Mouse (Mus musculus) brain, embryonic 18.5 days (tissue): ENCODE data around the gene Itga5.
"Not testable (repeated sequence)": the region's sequence is repeated elsewhere in the genome, so short reads cannot be mapped to it uniquely, and the experiment has no call there.

Experiments used
- DNase-seq: peaks from one replicate; pipeline ENCODE4 v3.0.0-alpha.2; 2012; ENCODE audit warnings: low read depth, low spot score

The Itga5 gene

DNA sequence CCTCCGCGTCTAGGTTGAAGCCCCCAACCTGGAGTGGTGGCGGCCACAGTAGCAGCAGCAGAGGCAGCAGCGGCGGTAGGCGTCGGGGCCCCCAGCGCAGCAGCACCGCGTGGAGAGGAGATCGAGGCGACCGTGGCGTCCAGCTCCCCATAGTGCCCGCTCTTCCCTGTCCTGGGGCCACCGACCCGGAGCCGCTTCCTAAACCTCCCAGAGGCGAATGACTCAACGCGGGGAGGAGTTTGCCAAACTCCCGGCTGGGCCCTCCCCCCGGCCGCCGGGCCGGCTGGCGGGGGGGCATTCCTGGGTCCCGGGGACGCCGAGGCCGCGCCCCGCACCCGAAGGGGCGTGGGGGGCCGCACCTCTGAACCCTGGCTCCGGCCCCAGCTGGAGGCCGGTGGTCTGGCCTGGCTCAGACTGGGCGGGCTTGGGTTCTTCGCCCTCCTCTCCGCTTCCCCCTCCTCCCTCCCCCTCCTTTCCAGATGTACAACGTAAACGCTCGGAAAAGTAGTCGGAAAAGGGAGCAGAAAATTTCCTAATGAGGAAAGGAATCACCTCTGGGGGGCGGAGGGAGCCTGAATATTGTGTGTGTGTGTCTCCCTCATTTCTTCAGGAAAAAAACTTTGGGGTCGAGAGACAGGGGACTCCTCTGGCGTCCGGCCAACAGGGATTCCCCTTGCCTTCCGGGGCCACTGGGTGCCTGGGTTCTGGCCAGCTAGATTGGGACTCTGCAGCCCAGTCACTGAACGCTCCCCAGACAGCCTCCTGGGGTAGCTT is at the start of gene Itga5:
TSS of gene Itga5 (minus strand) at position 388 of the 774 bp plus-strand sequence.
- no peak for DNase-seq

GRCm38 (mm10) chr15:103405586-103405985 is 39.0 kb upstream of the Itga5 start:
- not testable (repeated sequence) for DNase-seq

DNA sequence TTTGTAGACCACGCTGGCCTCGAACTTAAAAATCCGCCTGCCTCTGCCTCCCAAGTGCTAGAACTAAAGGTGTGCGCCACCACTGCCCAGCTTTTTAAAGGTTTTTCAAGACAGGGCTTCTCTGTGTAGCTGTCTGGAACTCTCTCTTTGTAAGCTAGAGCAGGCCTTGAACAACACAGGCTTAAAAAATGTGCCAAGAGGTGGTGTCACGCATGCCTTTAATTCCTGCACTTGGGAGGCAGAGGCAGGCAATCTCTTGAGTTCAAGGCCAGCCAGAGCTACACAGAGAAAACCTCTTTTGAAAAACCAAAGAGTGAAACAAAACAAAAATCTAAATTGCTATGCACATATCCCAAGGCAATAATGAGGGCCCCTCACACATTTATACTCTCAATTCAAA is 34.8 kb upstream of the Itga5 start:
- no peak for DNase-seq

DNA sequence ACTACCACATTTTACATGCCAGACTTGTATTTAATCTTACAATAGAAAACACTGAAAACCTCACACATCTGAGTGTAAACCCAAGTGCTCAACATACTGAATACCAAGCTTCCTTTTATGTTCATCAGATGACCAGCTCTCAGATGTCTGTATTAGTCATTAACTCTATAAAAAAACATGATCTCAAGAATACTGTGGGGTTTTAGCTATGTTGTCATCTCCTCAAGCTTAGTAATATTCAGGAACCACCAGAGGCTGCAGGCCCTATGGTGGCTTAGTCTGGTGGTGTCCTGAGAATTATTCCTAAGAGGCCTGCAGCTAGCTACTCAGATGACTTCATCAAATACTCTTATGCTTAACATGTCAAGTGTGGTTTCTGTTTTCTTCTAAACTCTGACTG is 27.0 kb upstream of the Itga5 start:
- DNase-seq, result no peak

GRCm38 (mm10) chr15:103388556-103389145 is 22.1 kb upstream of the Itga5 start:
- DNase-seq, result no peak

GRCm38 (mm10) chr15:103383771-103384488 is 17.4 kb upstream of the Itga5 start:
- DNase-seq, result no peak

- no peak for DNase-seq
Measured at GRCm38 (mm10) chr15:103382795-103383406, 16.3 kb upstream of the Itga5 start.

GRCm38 (mm10) chr15:103382075-103382474 is 15.5 kb upstream of the Itga5 start:
- no peak for DNase-seq

DNA sequence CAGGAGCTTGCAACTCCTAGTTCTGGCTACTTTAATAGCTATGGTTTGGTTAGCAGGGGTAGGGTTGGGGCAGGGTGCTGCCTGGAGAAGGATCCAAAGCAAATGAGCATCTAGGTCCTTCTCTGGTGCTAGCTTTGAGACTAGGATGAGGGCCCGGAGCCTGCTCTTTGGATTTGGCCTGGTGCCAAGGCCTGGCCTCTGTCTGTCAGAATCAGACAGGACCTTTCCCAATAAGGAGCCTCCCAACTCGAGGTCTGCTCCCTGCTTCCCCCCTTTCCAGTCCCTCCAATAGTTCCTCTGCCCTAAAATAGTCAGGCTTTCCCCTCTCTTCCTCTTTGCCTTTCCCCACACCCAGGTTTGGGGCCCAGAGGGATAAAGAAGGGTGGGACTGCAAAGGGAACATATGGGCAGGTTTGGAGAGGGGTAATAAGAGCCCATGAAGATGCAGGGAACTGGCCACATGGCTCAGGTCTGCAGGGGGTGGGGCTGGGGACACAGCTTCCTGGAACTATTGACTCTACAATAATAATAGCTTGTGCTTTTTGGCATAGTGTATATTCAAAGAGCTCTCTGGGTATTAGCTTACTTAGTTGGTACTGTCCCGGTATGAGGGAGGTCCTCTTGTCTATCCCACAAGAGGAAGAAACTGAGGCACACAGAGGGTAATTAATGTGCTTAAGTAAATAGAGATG is 12.2 kb upstream of the Itga5 start:
- no peak for DNase-seq

- DNase-seq, result no peak
Measured at GRCm38 (mm10) chr15:103377752-103378664, 11.4 kb upstream of the Itga5 start.

GRCm38 (mm10) chr15:103376837-103377269 is 10.3 kb upstream of the Itga5 start:
- DNase-seq, result no peak

DNA sequence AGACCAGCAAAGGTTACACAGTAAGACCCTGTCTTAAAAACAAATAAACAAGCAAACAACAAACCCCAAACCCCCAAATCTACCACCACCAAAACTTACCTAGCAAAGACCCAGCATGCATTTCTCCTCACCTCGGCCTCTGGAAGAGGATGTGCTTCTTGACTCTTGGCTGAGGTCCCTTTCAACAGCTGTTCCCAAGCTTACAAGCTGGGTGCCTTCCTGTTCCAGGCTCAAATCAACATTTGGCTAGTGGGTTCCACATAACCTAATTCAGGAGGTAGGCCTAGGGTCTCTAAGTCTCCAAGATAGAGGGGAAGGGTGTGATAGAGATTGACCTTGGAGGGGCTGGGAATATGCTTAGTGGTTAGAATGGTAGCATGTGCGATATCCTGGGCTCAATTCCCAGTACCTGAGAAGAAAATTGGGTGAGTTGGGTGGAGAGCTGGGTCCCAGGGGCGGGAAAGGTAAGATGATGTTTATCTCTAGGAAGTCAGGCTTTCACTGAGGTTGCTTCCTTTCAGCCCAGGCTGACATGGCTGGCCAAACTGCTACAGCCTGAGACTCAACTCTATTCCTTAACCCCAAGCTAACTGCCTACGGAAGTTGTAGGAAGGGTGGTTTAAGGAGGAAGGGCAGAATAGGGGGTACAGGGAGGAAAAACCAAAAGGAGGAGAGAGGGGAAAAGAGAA is 8.7 kb upstream of the Itga5 start:
- DNase-seq, result no peak

- no peak for DNase-seq
Measured at GRCm38 (mm10) chr15:103372461-103372860, 5.9 kb upstream of the Itga5 start.

GRCm38 (mm10) chr15:103371741-103372140 is 5.2 kb upstream of the Itga5 start:
- DNase-seq, result no peak

GRCm38 (mm10) chr15:103371208-103371607 is 4.6 kb upstream of the Itga5 start:
- DNase-seq, result no peak

- DNase-seq, result no peak
Measured at GRCm38 (mm10) chr15:103370462-103370861, 3.9 kb upstream of the Itga5 start.

- no peak for DNase-seq
Measured at GRCm38 (mm10) chr15:103369123-103369522, 2.6 kb upstream of the Itga5 start.

- no peak for DNase-seq
Measured at GRCm38 (mm10) chr15:103368179-103368940, 1.8 kb upstream of the Itga5 start.
